Mouse (Mus musculus): ENCODE data around the gene Tmem216.

DNA sequence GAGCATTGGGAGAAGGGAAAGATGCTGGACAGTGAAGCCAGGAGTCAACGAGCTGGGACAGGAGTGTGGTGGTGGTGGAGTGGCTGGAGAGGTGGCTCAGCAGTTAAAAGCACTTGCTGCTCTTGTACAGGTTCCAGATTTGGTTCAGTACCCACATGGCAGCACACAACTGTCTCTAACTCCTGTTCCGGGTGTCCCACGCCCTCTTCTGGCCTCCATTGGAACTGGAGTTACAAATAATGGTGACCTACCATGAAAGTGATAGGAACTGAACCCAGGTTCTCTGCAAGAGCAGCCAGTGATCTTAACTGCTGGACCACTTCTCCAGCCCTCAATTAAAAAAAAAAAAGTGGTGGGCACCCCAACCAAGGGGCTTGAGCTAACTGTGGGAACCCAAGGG lies 42.1 kb upstream of the Tmem216 start:
- peak; percentile 68 for TF ChIP-seq CTCF (IDR thresholded peaks at IDR 0.05; ENCODE audit: low read depth)
- TF ChIP-seq EP300 (IDR thresholded peaks at IDR 0.05; ENCODE audit: low read depth), result no peak

All from liver, postnatal 0 days (tissue).